Mouse (Mus musculus): Measurements from ENCODE around the gene Gm45711.

Gm45711 gene

GRCm38 (mm10) chr8:104242038-104242644, 67.7 kb downstream of the Gm45711 start:
- no peak for DNase-seq (ENCODE audit: low read depth, low spot score)

- no peak for DNase-seq (ENCODE audit: low read depth, low spot score)
Measured at GRCm38 (mm10) chr8:104239418-104239861, 70.4 kb downstream of the Gm45711 start.

- peak; percentile 25 for DNase-seq (ENCODE audit: low read depth, low spot score)
Measured at GRCm38 (mm10) chr8:104234573-104234972, 75.3 kb downstream of the Gm45711 start.

- DNase-seq (ENCODE audit: low read depth, low spot score): no peak
Measured at GRCm38 (mm10) chr8:104232919-104233318, 77.0 kb downstream of the Gm45711 start.

GRCm38 (mm10) chr8:104232039-104232438, 77.8 kb downstream of the Gm45711 start:
- no peak for DNase-seq (ENCODE audit: low read depth, low spot score)
